Mouse (Mus musculus): ENCODE measurements around the gene Glcci1.

- TF ChIP-seq CTCF (IDR thresholded peaks at IDR 0.05; ENCODE audit: borderline replicate concordance, insufficient read depth, low read depth, low read length) = no peak
- TF ChIP-seq POLR2A (IDR thresholded peaks at IDR 0.05; ENCODE audit: borderline replicate concordance, insufficient read depth, low read length) = no peak
Measured at GRCm38 (mm10) chr6:8560682-8561081, 51.3 kb downstream of the Glcci1 start.
